Mouse (Mus musculus): ENCODE measurements at regions not wholly inside any gene's neighbourhood (a gene's known extent, or its start where the extent isn't known, plus 50 kb on each side); places are given as distances from the start of the nearest gene placed in this dataset.
"Not testable (repeated sequence)": the region's sequence is repeated elsewhere in the genome, so short reads cannot be mapped to it uniquely, and the experiment has no call there.

DNA sequence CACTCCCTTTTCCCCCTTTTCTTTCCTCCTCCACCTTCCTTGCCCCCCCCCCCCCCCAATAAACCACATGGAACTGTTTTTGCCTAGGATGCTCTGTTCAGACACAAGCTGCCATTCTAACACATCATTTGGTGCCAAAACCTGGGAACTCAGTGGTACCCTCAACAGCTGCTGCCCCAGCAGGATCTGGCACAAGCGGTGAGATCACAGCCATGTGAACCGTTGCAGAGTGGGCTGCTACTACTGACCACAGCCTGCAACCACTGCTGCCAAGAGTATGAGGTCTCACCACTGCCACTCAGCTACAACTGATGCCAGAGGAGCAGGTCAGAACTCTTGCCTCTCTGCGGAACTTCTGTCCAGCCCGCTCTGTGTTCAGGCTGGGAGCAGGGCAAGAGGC is 206.2 kb downstream of the Pcsk1 start:
- no peak for DNase-seq (ENCODE audit: low read depth, low spot score)

DNA sequence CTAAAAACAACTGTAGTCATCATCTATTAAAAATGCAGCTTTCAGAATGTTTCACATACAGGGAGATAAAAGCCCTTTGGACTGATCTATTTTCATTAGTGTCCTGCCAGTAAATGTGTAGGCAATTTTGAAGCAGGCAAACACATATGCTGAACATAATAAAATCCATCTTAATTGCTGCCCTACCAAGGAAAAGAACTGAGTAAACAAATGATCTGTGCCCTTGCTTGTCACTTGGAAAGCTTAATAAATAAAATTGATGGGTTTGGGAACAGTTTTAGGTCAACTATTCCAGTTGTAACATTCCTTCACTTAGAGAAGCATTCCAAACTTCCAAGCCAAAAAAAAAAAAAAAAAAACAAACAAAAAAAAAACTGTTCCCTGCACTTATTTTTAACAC is 230.2 kb downstream of the Pcsk1 start:
- DNase-seq (ENCODE audit: low read depth, low spot score), result no peak

DNA sequence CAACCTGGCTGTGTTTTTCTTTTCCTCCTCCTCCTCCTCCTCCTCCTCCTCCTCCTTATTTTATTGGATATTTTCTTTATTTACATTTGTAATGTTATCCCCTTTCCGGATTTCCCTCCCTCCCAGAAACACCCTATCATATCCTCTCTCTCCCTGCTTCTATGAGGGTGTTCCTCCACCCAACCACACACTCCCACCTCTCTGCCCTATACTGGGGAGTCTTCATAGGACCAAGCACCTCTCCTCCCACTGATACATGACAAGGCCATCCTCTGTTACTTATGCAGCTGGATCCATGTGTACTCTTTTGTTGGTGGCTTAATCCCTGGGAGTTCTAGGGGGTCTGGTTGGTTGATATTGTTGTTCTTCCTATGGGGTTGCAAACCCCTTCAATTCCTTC is 230.6 kb downstream of the Pcsk1 start:
- DNase-seq (ENCODE audit: low read depth, low spot score), result no peak

DNA sequence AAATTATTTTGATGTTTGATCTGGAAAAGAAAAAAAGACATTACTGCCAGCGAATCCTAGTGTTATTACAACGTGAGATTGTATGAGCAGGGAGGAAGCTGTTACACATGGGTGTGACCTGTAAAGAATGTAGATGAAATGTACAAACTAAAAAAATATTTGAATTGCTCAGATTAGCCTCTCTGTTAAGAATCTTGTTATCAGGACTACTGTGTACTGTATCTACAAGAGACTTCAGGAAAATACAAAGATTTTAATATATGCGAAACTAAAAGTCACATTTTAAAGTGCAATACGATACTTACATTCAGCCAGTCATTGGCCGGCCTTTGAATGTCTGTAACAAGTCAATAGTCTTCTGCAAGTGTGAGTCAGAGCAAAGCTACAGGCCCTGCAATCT is 247.4 kb downstream of the Pcsk1 start:
- no peak for DNase-seq (ENCODE audit: low read depth, low spot score)

DNA sequence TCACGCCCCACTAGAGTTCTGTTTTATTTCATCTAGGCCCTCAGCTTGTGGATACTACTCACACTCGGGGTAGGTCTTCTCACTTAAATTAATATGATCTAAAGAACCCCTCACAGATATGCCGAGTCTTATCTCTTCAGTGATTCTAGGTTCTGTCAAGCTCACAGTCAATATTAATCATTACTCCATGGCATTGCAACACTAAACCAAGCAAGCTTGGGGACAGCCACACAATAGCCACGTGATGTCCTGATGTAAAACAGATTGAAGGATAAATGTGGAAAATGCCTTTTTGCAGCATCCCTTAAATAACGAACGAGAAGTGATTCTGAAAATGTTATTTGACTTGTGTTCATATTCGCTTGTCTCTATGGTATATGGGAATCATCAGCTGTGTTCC is 253.8 kb downstream of the Pcsk1 start:
- DNase-seq (ENCODE audit: low read depth, low spot score), result no peak

DNA sequence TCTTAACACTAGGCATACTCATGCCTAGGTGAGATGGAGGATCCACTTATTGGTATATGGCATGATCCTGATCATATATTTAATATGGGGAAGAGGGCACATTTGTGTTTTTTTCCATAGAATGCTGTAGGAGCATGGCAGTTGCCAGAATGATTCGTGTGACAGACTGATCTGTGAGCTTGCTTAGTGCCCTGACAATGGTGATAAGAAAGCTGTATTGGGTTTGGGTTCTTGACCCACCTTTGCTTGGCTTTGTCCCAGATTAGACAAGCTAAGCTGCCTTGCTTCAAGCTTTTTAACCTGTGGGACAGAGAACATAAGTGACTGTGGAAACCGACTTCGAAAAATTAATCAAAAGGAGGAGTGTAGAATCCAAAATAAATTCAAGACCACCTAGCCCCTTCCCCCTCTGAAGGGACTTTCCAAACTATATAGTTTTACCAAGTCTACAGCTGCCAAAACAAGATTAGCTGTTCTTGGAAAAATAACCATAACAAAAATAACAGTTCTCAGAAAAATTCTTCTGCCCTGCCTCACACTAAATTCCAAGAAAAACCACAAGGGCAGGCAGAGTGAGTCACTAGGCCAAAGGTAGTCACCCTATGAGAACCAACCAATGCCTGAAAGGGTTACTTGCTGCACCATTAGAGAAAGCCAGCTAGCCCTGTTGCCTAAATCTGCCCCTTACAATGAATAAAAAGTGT is 277.2 kb downstream of the Pcsk1 start:
- peak; percentile 24 for DNase-seq (ENCODE audit: low read depth, low spot score)

DNA sequence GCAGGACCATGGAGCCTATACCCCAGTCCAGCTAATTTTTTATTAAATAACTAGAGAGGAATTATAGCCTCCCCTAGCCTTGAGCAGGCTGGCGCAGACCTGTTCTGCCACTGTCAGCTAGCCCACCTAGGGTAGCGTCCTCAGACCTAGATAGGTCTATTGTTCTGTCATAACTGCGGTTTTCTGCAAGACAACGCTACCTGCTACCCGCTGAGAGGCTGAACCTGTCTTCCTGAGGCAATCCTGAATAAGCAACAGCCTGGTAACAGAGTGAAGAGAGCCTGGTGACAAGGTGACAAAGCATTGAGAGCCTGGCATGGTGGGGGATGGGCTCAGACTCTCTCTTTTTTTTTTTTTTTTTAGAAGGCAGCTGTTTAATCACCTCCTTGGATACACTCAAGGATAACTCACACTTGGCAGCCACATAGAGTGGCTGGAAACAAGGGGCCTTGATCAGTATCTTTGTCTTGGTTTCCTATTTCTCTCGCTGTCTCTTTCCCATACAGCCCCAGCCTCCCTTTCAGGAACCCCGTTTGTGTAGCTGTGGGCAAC is 278.7 kb downstream of the Pcsk1 start:
- peak; percentile 87 for DNase-seq (ENCODE audit: low read depth, low spot score)

DNA sequence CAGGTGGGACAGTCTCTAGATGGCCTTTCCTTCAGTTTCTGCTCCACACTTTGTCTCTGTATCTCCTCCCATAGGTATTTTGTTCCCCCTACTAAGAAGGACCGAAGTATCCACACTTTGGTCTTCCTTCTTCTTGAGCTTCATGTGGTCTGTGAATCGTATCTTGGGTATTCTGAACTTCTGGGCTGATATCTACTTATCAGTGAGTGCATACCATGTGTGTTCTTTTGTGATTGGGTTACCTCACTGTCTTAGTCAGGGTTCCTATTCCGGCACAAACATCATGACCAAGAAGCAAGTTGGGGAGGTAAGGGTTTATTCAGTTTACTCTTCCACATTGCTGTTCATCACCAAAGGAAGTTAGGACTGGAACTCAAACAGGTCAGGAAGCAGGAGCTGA is 287.5 kb downstream of the Pcsk1 start:
- not testable (repeated sequence) for DNase-seq (ENCODE audit: low read depth, low spot score)

DNA sequence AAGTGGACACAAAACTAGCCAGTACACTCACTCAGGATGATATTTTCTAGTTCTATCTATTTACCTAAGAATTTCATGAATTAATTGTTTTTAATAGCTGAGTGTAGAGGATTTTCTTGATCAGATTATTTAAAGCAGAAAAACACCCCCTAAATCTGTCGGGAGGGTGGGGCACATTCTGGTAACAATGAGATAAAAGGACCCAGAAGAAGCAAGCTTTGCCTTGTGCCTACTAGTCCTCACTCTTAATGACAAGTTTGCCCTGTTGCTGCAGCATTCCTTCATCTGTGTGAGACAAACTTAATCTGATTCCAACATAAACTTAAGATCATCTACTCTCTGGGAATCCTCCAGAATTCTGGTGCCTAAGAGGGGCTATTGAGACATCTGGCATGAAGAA is 288.1 kb downstream of the Pcsk1 start:
- DNase-seq (ENCODE audit: low read depth, low spot score), result no peak

DNA sequence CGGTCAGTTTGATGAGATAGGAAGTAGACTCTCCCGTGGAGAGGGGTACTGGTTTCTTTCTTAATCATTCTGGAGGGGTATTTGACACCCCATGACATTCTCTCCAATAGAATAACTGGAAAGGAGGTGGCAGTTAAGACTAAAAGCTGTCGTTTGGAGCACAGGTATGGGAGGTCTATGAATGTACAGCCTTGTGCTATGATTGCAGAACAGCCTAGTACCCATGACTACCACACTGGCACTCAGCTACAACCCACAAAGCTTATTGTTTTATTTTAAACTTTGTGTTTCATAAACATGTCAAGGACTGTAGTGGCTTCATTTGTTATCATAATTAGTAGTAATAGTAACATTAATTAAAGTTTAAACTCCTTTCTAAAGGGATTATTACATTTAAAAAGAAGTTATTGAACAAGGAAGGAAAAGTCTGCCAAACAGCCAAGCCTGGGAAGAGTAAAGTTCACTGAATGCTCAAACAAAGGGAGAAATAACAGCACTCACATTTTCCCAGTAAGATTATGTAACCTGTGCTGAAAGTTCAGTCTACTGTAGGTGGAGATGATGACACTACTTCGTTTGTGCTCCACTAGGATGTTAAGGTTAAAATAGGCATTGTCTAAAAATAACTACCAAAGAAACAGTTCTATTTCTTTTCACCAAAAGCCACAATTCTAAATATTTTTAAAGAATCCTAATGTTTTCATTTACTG is 295.2 kb downstream of the Pcsk1 start:
- no peak for DNase-seq (ENCODE audit: low read depth, low spot score)

DNA sequence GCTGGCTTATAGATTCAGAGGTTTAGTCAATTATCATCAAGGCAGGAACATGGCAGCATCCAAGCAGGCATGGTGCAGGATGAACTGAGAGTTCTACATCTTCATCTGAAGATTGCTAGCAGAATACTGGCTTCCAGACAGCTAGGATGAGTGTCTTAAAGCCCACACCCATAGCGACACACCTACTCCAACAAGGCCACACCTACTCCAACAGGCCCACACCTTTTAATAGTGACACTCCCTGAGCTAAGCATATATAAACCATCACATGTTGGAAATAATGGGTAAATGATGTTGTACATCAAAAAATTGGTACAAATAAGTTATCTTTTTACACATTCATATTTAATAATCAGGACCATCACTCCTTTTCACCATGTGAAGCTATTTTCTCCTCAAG is 299.6 kb downstream of the Pcsk1 start:
- DNase-seq (ENCODE audit: low read depth, low spot score), result no peak

DNA sequence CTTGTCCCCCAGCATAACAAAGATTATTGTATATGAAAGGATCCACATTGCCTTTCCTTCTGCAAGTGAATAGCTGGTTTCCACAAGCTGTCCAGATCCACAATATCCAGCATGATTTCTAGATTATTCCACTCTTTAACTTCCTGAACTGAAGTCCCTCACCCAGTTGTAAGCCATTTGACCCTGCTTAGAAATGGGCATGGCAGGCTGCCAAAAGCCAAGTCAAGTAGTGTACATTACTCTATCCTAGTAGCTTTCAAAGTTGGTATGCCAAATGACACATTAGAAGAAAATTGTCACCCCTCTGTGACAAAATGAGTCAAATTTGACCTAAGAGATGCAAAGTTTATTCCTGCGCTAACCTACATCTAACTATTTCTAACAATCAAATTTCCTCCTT is 300.6 kb downstream of the Pcsk1 start:
- no peak for DNase-seq (ENCODE audit: low read depth, low spot score)

DNA sequence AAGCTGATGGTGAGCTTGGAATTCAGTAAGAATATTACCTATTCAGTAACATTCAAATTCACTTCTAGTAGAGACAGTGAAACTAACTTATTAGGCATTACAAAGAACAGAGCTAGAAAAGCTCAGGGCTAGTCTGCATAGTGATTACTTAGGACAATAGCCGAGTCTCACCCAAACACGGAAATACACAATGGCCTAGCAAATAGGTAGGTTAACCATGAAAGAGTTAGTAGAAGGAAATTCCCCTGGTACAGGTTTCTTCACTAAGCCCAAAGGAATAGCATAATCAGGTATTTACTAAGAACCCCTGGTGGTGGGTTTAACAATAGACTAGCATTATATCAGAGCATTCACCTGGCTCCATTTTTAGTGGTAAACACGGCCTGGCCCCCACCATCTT is 306.7 kb upstream of the Ell2 start:
- peak; percentile 91 for DNase-seq (ENCODE audit: low read depth, low spot score)

DNA sequence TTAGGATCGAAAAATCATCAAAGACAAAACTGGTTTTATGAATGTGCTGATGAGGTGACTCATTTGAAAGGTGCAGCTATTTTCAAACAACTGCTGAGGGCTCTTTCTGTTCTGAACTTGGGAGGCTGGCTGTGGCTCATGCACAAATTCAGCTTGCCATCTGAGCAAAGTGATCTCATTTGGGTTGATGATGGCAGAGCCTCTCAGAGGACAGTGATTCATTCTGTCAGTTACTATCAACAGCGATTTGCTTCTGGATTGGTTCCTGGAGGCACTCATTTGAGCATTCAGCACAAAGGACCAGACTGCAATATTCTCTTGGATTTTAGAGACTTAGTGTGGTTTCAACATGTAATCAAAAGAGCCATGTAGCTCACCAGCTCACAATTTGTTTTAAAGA is 285.8 kb upstream of the Ell2 start:
- DNase-seq (ENCODE audit: low read depth, low spot score), result no peak

DNA sequence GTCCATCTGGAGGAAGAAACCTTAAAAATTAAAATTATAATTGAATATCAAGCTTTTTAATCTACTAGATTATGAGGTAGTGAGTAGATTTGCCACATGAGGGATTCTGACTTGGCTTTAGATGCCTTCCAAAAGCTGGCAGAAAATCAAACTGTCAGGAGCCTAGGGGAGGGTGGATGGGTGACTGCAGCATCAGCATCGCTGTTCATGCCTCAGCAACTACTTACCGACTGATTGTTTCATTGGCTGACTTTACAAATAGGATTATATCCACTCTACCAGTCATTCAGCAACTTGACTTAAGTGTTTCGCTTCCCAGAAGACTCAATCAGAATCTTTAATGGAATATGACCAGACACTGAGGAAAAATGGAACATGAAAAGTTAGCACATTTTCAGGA is 279.6 kb upstream of the Ell2 start:
- no peak for DNase-seq (ENCODE audit: low read depth, low spot score)

DNA sequence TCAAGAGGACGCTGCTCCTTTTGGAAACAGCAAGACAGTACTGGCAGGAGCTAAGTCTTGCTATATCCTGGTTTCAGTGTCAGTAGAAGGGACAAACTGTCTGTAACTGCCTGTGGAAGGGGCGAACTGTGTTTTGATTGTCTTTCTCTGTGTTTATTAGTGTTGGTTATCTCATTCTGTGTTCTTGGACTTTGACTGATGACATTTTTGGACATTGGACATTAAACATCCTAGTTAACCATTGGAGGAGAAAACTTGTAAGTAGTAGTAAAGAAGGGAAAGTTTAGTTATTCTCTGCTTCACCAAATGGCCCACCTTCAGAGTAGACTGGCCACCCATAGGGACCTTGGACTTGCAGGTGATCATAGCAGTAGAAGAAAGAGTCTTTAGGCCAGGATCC is 267.4 kb upstream of the Ell2 start:
- DNase-seq (ENCODE audit: low read depth, low spot score), result no peak

DNA sequence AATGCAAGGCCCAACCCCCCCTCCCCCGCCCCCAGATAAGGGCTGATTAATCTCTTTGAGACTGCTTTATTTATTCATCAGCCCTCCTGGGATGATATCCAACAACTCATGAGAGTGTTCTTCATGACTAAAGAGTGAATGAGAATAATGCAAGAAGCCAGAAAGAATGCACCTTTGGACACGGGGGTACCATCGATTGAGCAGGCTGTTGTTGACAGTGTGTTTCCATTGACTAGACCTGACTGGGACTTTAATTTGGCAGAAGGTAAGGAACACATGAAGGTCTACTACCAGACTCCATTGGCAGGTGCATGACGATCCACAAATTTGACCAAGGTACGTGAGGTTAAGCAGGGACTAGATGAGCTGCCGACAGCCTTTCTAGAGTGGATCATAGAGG is 266.5 kb upstream of the Ell2 start:
- DNase-seq (ENCODE audit: low read depth, low spot score), result no peak

DNA sequence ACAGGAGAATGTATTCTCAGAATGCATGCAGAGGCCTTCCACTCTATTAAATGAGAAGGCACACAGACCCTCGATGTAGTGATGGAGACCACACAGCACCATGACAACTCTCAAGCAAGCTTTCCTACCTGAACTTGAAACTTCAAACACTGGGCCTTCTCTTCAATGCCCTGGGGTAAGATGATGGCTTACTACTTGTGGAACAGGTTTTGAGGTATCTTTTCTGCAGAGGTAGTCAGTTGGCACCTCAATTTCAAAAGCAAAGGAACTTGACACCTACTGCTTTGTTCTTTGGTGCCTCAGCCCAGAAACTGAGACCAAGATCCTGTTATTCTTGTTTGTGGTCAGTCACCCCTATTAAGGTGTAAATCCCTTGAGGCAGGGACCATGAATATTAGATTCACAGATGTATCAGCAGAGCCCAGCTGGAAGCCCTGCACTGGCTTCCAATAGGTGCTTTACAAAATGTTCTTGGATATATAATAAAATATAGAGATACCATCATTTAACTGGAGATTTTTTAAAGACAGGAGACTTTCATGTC is 246.2 kb upstream of the Ell2 start:
- peak; percentile 56 for DNase-seq (ENCODE audit: low read depth, low spot score)

DNA sequence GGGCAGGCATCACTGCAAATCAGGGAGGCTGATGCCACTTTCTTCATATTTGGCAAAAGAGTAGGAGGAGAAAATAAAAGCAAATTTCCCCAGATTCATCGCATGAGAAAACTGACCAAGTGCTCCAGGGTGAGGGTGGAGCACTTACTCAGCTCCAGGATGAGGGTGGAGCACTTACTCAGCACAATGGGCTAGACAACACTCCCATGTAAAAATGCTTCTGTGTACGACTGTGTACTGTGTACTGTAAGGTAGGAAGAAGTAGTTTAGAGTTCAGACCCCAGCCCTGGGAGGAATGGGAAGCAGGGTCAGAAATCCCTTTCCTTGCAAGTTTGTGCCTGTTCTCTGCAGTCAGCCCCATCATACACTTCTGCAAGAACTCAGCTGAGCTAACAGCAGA is 245.3 kb upstream of the Ell2 start:
- peak; percentile 10 for DNase-seq (ENCODE audit: low read depth, low spot score)

DNA sequence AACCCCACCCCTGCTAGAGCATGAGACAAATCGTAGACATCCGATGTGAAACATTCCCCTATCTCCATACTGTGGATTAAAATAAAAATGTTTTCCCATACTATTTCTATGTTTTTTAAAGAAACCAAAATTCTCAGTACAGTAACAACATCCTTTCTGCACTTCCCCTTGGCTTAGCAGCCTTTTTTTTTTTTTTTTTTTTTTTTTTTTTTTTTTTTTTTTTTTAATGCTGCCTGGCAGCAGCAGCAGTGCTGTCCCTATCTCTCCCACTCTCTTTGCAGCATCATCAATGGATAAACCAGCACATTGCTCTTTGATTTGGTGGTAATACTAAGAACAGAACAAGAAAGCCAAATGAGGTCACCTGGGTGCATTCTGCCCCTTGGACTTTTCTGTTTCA is 239.3 kb upstream of the Ell2 start:
- no peak for DNase-seq (ENCODE audit: low read depth, low spot score)

DNA sequence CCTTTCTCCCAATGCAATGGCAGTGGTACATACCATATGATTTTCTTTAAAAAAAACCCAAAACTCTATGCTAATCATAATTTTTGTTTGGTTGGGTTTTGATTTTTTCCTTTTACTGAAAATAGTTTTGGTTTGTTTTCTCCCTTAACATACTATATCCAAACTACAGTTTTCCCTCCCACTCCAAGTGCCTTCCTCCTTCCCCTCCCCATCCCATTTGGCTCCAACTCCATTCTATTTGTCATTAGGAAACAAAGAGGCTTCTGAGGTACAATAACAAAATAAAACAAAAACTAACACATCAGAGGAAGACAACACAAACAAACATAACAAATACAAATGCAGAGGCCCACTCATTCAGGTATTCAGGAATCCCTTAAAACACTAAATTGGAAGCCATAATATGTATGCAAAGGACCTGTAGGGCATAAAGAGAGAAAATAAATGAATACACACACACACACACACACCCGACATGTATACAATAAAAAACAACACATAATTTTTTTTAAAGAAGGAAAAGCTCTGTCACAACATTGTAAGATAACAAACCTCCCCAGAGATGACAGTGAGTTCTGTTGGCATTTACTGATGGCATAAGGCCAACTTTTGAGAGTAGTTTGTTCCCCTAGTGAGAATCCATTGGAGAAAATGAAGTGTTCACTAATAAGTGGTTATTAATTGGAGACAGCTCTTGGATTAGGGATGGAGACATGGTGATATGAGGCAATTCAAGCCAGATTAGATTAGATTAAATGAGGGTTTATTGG is 230.5 kb upstream of the Ell2 start:
- no peak for DNase-seq (ENCODE audit: low read depth, low spot score)
